Mouse (Mus musculus) liver, embryonic 14.5 days (tissue): ENCODE measurements around the gene Prrg2. TPM values are rescaled to one million over a fixed set of nuclear protein-coding genes. Genes with fewer than 3 reads are reported as not detected.

Experiments
- ATAC-seq: fragments of 200-750 bp; cut with Nextera tagmentation; 2 replicates; pipeline ENCODE4 v1.8.0; 2017; ENCODE audit warnings: moderate number of reproducible peaks, mild to moderate bottlenecking, moderate library complexity; ENCODE audit not compliant: insufficient read depth
- DNase-seq, 3 experiments: peaks; one replicate each; pipeline ENCODE4 v3.0.0-alpha.2; 2012 to 2013; ENCODE audit warnings: low read depth in 3 of 3, low spot score in 3 of 3
- H3K27ac ChIP-seq: fragments of 300-500 bp; sonication (generic); 2 replicates; pipeline ENCODE4 v1.5.1; 2014; ENCODE audit warnings: moderate library complexity, mild to moderate bottlenecking, control low read depth, inconsistent platforms
- H3K27me3 ChIP-seq: fragments of 300-500 bp; sonication (generic); 2 replicates; pipeline ENCODE4 v1.6.1; 2014; ENCODE audit warnings: mild to moderate bottlenecking, low read length, moderate library complexity; ENCODE audit not compliant: control insufficient read depth, insufficient read depth
- H3K36me3 ChIP-seq: fragments of 300-500 bp; sonication (generic); replicated peaks from 2 replicates; pipeline ENCODE4 v1.6.1; 2014; ENCODE audit warnings: low read depth; ENCODE audit not compliant: control insufficient read depth, insufficient read depth
- H3K4me1 ChIP-seq, 2 experiments: fragments of 200-500 bp in 1 of 2; fragments of 300-500 bp in 1 of 2; sonication (generic) in 1 of 2; replicated peaks; 2 replicates each; pipeline ENCODE4 v1.6.1; 2012 to 2014; ENCODE audit warnings: antibody characterized with exemption in 1 of 2, inconsistent platforms in 1 of 2, low read length in 1 of 2; ENCODE audit not compliant: control insufficient read depth in 2 of 2, insufficient read depth in 2 of 2
- H3K4me2 ChIP-seq: fragments of 300-500 bp; sonication (generic); 2 replicates; pipeline ENCODE4 v1.6.1; 2014; ENCODE audit warnings: low read depth, mild to moderate bottlenecking, control low read depth, moderate library complexity
- H3K4me3 ChIP-seq, 2 experiments: fragments of 200-500 bp in 1 of 2; fragments of 300-500 bp in 1 of 2; sonication (generic) in 1 of 2; 2 replicates each; pipeline ENCODE4 v1.5.1; 2012 to 2014; ENCODE audit warnings: low read depth in 2 of 2, low read length in 2 of 2, mild to moderate bottlenecking in 2 of 2, control low read depth in 1 of 2, inconsistent platforms in 1 of 2, moderate library complexity in 1 of 2; ENCODE audit not compliant: insufficient read depth in 1 of 2
- H3K9ac ChIP-seq: fragments of 300-500 bp; sonication (generic); replicated peaks from 2 replicates; pipeline ENCODE4 v1.6.1; 2014; ENCODE audit warnings: mild to moderate bottlenecking, control low read depth, moderate library complexity
- H3K9me3 ChIP-seq: fragments of 300-500 bp; sonication (generic); 2 replicates; pipeline ENCODE4 v1.6.1; 2016; ENCODE audit warnings: low read length, mixed read lengths; ENCODE audit not compliant: control insufficient read depth
- CTCF ChIP-seq: IDR thresholded peaks from 2 replicates; pipeline ENCODE4 v1.5.1; 2016; ENCODE audit warnings: antibody characterized with exemption, low read depth, control low read depth
- EP300 ChIP-seq: IDR thresholded peaks from 2 replicates; pipeline ENCODE4 v1.6.1; 2016; ENCODE audit warnings: antibody characterized with exemption, low read depth
- WGBS: fragments of 180-500 bp; shearing (Covaris S2); extraction: QIAGEN DNeasy Blood & Tissue Kit; methylation state at CpG from one replicate; pipeline ENCODE4 v1.1.7; 2014; ENCODE audit not compliant: insufficient replicate concordance; 5-methylcytosine and 5-hydroxymethylcytosine counted together
- polyA plus RNA-seq, 2 experiments: library from polyadenylated mRNA; depleted of rRNA in 1 of 2; stranded (reverse) in 1 of 2; unstranded in 1 of 2; fragments of >200 nt; fragmentation: Nextera tagmentation in 1 of 2; extraction: Ambion mirVana in 1 of 2; gene quantifications; 2 replicates each; pipeline versions ENCODE4 v1.2.1 to v1.2.3; 2012 to 2014

The Prrg2 gene
- polyA plus RNA-seq, 2 experiments: 6.2 to 8.5 TPM

DNA sequence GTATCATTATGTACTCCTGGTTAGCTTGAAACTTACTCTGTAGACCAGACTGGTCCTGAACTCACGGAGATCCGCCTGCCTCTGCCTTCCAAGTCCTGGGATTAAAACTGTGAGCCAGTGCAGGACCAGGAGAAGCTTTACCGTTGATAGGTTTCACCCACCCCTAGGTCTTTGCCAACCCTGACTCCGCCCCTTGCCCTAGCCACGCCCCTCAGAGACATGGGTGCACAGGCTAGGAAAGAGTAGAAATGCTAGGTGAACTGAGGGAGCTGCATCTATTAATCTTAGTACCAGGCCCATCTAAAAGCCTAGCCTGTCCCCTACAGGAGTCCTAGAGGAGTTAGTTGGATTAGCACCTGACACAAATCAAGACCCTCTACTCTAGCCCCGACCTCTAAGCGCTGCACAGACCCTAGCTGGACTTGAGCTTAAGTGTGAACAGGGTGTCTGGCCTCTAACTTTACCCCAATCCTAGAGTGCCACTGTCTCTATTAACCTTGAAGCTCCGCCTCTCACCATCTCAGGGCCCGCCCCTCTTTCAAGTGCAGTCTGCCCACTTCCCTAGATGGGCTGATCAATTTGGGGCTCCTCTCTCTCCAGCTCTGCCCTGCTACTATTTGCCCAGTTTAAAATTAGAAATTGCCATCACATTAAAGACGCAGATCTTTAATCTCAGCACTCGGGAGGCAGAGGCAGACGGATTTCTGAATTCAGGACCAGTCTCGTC, 27.9 kb upstream of the Prrg2 start:
- H3K4me3 ChIP-seq: no peak overlapping the region
- peaks cover 9 to 21% of the 10 kb centered on the region in 2 experiments; a peak in 3 of 4 replicates for H3K4me1 ChIP-seq
- H3K4me2 ChIP-seq: peak overlapping the region; percentile 78
- 50% methylated on average over 13 of the region's 13 CpGs for WGBS
- H3K27ac ChIP-seq: no peak overlapping the region
- peak; percentile 29; the same call in 1 of the 2 replicates for ATAC-seq
- no peaks in the 10 kb centered on the region for H3K27me3 ChIP-seq
- DNase-seq: peak in 1 of 3 experiments; percentile 32
- no peak overlapping the region for H3K9ac ChIP-seq
- no peaks in the 10 kb centered on the region for H3K9me3 ChIP-seq
- no peaks in the 10 kb centered on the region for H3K36me3 ChIP-seq
- TF ChIP-seq EP300: no peak
- TF ChIP-seq CTCF: no peak

DNA sequence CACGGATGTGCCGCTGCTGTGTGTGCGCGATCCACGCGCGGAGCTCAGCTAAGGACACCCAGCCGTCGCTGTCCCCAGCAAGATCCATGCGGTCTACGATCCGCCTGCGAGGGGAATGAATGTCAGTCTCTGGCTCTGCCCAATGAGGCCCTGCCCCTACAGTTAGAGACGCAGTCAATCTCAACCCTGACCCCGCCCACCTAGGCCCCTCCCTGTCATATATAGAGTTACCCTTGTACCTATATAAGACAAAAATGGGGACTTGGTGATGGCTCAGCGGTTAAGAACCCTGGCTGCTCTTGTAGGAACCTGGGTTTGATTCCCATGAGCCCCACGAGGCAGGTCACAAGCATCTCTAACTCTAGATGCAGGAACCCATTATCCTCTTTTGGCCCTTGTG, 26.1 kb upstream of the Prrg2 start:
- Histone ChIP-seq H3K4me1 (peaks cover 9 to 21% of the 10 kb centered on the region in 2 experiments; a peak in 3 of 4 replicates), H3K4me3 (no peak overlapping the region), H3K36me3 (no peaks in the 10 kb centered on the region), H3K27me3 (no peaks in the 10 kb centered on the region), H3K9ac (no peak overlapping the region), H3K27ac (no peak overlapping the region), H3K4me2 (no peak overlapping the region), H3K9me3 (no peaks in the 10 kb centered on the region)
- WGBS: 82% methylated on average over 17 of the region's 17 CpGs
- DNase-seq: no peak
- no peak for ATAC-seq
- no peak for TF ChIP-seq CTCF
- no peak for TF ChIP-seq EP300

DNA sequence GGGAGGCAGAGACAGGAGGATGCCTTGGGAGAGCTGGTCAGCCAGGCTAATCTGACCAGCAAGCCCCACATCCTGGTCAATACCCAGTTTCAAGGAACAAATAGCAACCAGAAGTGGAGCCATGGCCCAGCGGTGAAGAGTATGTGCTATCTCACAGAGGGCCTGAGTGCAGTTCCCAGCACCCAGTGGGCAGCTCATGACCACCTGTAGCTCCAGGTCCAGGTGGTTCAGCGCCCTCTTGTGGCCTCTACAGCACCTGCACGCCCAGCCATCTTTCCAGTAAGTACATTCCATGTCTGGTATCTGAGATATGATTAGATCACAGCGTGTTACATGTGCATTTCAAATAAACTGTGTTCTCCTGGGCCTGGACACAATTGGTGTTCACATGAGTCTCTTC, 23.6 kb upstream of the Prrg2 start:
- Histone ChIP-seq H3K9me3 (no peaks in the 10 kb centered on the region), H3K36me3 (no peaks in the 10 kb centered on the region), H3K4me3 (no peak overlapping the region), H3K9ac (no peak overlapping the region), H3K27me3 (no peaks in the 10 kb centered on the region), H3K27ac (no peak overlapping the region), H3K4me2 (no peak overlapping the region), H3K4me1 (peaks cover 5 to 16% of the 10 kb centered on the region in 2 experiments)
- ATAC-seq (no peak), DNase-seq (no peak)
- WGBS: 65% methylated on average over 4 of the region's 4 CpGs
- TF ChIP-seq EP300: no peak
- TF ChIP-seq CTCF: peak; percentile 74

DNA sequence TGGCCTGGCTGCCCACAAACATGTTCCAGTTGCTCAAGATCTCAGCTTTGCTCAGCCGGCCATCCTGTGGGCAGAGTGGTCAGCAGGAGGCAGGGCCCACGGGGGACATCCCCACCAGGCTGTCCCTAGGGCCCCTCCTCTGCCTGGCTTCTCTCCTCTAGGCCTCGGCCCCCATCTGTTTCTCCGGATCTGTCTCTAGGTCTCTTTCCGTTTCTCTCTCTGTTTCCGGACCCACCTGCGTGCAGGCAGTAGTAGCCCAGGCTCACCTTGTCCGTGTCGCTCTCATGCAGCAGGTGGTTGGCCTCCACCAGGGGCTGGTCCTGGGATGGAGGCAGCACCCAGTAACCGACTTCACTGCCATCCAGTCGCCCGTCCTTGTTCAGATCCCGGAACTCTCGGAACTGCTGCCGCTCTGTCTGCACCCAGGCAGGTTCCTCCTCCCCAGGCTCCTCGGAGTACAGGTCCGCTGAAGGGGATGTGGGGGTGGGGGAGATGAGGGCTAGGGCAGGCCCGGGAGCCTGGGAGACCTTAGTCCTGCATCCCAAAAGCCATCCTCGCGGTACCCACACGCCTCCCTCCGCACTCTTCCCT, 20.9 kb upstream of the Prrg2 start:
- DNase-seq: no peak
- Histone ChIP-seq H3K36me3 (no peaks in the 10 kb centered on the region), H3K9ac (no peak overlapping the region), H3K4me1 (peaks cover 3 to 10% of the 10 kb centered on the region in 2 experiments; a peak in 3 of 4 replicates), H3K27ac (no peak overlapping the region), H3K27me3 (no peaks in the 10 kb centered on the region), H3K4me2 (peak overlapping the region; percentile 51), H3K4me3 (peak overlapping the region in 1 of 2 experiments; percentile 23; a peak in 2 of 4 replicates), H3K9me3 (no peaks in the 10 kb centered on the region)
- WGBS: 37% methylated on average over 22 of the region's 22 CpGs
- no peak for ATAC-seq
- TF ChIP-seq CTCF (no peak), EP300 (no peak)
